Mouse (Mus musculus) testis, adult 2 months (tissue): Measurements from ENCODE around the gene Kiss1. TPM values are rescaled to one million over a fixed set of nuclear protein-coding genes. Genes with fewer than 3 reads are reported as not detected.

ENCODE experiments used
- H3K27ac ChIP-seq: fragments of 200-500 bp; 2 replicates; pipeline ENCODE4 v1.5.1; 2012; ENCODE audit warnings: low read depth, low read length; ENCODE audit not compliant: control insufficient read depth, insufficient read depth
- H3K27me3 ChIP-seq: fragments of 200-500 bp; 2 replicates; pipeline ENCODE4 v1.6.1; 2012; ENCODE audit warnings: mild to moderate bottlenecking, low read length, moderate library complexity; ENCODE audit not compliant: control insufficient read depth, insufficient read depth
- H3K36me3 ChIP-seq: fragments of 200-500 bp; 2 replicates; pipeline ENCODE4 v1.6.1; 2012; ENCODE audit warnings: mild to moderate bottlenecking, low read length; ENCODE audit not compliant: control insufficient read depth, insufficient read depth
- H3K4me1 ChIP-seq: fragments of 200-500 bp; 2 replicates; pipeline ENCODE4 v1.6.1; 2012; ENCODE audit warnings: low read length; ENCODE audit not compliant: control insufficient read depth, insufficient read depth
- H3K4me3 ChIP-seq: fragments of 200-500 bp; 2 replicates; pipeline ENCODE4 v1.5.1; 2012; ENCODE audit warnings: low read depth, mild to moderate bottlenecking, low read length, moderate library complexity, mixed read lengths; ENCODE audit not compliant: control insufficient read depth
- CTCF ChIP-seq: fragments of 200-500 bp; IDR thresholded peaks from 2 replicates; pipeline ENCODE4 v1.5.1; 2012; ENCODE audit warnings: low read depth, mild to moderate bottlenecking, inconsistent platforms, low read length, moderate library complexity; ENCODE audit not compliant: control insufficient read depth, insufficient read depth, insufficient replicate concordance
- POLR2A ChIP-seq: fragments of 200-500 bp; IDR thresholded peaks from 2 replicates; pipeline ENCODE4 v1.6.1; 2012; ENCODE audit warnings: low read depth, mild to moderate bottlenecking, inconsistent platforms, low read length, moderate library complexity; ENCODE audit not compliant: control insufficient read depth
- polyA plus RNA-seq: library from polyadenylated mRNA; depleted of rRNA; stranded (reverse); fragments of >200 nt; gene quantifications from 2 replicates; pipeline ENCODE4 v1.2.3, GENCODE M21; 2012

Gene Kiss1
- polyA plus RNA-seq, 1 experiment, result 0.44 TPM

GRCm38 (mm10) chr1:133363276-133364021 lies 41.8 kb downstream of the Kiss1 start, which contains the start of gene Etnk2:
Gene Etnk2, plus strand, starts transcription at chr1:133363572.
- H3K27ac ChIP-seq, result peak within 1 kb of the TSS; percentile 76
- TF ChIP-seq POLR2A (no peak; the same call in 1 of the 2 replicates), CTCF (no peak)
- no peaks in the 10 kb centered on the region for H3K27me3 ChIP-seq
- no peaks in the 10 kb centered on the region for H3K36me3 ChIP-seq
- peak within 1 kb of the TSS; percentile 77 for H3K4me3 ChIP-seq
- H3K4me1 ChIP-seq, result peaks cover 17% of the 10 kb centered on the region

GRCm38 (mm10) chr1:133364022-133364630 lies 42.5 kb downstream of the Kiss1 start:
- H3K36me3 ChIP-seq, result no peaks in the 10 kb centered on the region
- H3K27ac ChIP-seq, result peak overlapping the region; percentile 76
- TF ChIP-seq CTCF, result no peak
- H3K4me1 ChIP-seq, result peaks cover 17% of the 10 kb centered on the region
- H3K27me3 ChIP-seq, result no peaks in the 10 kb centered on the region
- H3K4me3 ChIP-seq, result peak overlapping the region; percentile 77

- Histone ChIP-seq H3K27me3 (no peaks in the 10 kb centered on the region), H3K36me3 (no peaks in the 10 kb centered on the region), H3K4me1 (peaks cover 17% of the 10 kb centered on the region), H3K27ac (peak overlapping the region; percentile 76), H3K4me3 (peak overlapping the region; percentile 48; the same call in 1 of the 2 replicates)
- peak; percentile 50; the same call in 1 of the 2 replicates for TF ChIP-seq POLR2A
- no peak for TF ChIP-seq CTCF
Observed at GRCm38 (mm10) chr1:133364890-133365289, 43.2 kb downstream of the Kiss1 start.

GRCm38 (mm10) chr1:133366951-133367605 lies 45.4 kb downstream of the Kiss1 start:
- peak overlapping the region; percentile 19 for H3K27ac ChIP-seq
- TF ChIP-seq POLR2A (no peak), CTCF (no peak)
- no peaks in the 10 kb centered on the region for H3K27me3 ChIP-seq
- H3K4me1 ChIP-seq, result peaks cover 17% of the 10 kb centered on the region
- H3K4me3 ChIP-seq, result no peak overlapping the region
- no peaks in the 10 kb centered on the region for H3K36me3 ChIP-seq

GRCm38 (mm10) chr1:133367606-133368488 lies 46.2 kb downstream of the Kiss1 start:
- Histone ChIP-seq H3K4me3 (no peak overlapping the region), H3K36me3 (no peaks in the 10 kb centered on the region), H3K27me3 (no peaks in the 10 kb centered on the region), H3K4me1 (peaks cover 17% of the 10 kb centered on the region), H3K27ac (peak overlapping the region; percentile 67)
- TF ChIP-seq POLR2A (no peak; the same call in 1 of the 2 replicates), CTCF (no peak)

GRCm38 (mm10) chr1:133368644-133369043 lies 47.0 kb downstream of the Kiss1 start:
- Histone ChIP-seq H3K4me3 (no peak overlapping the region), H3K4me1 (peaks cover 10% of the 10 kb centered on the region), H3K36me3 (no peaks in the 10 kb centered on the region), H3K27ac (peak overlapping the region; percentile 67), H3K27me3 (no peaks in the 10 kb centered on the region)
- no peak for TF ChIP-seq CTCF
